8 mouse cellular contexts compared by ENCODE assay signal in the genomic region with DNA sequence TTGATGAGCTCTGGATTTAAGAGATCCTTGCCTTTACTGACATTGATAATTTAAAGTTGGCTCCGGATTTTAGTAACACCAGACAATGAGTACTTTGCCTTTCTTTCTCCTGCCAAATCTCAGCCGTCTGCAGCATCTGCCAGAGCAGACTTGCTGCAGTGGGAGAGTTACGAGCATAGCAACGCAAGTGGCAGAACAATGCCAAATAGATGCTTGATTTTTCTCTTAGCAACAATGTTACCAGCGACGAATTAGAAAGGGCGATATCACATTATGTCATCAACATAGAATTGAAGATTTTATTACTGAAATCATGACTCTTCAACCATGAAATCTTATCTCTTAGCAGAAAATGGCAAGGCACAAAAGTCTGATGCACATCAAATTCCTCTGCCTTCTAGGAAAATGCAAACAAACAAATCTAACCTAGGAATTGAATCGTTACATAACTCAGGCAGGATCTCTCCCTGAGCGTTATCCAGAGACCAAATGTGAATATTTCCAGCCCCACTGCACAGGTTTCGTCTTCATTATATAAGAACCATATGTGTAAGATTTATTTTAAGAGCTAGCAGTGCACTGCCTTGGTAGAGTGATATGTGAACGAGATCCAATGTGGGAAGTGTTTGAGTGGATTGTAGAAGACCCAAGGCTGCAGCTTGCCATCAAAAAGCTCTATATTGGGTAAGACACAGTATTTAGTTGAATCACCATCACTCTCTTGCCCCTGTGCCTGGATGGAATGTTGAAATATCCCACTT.
DNase-seq lines count a peak whose midpoint lies in the region; ATAC-seq and TF ChIP-seq lines count a peak whose summit lies in the region.
"Had no signal": no experiment of that assay in that cellular context is flagged by ENCODE, and none has a peak within 500 bp of the region (broad histone marks: within the 10 kb centered on the region; RNA-seq: fewer than 3 reads in every experiment).

No protein-coding gene starts in this region.

- no peak overlapping the region for H3K9ac ChIP-seq in limb, embryonic 14.5 days (ENCODE audit: low read depth, low read length, severe bottlenecking)

- no peaks in the 10 kb centered on the region for H3K9me3 ChIP-seq in limb, embryonic 14.5 days (ENCODE audit: control insufficient read depth, low read length)
- H3K9me3 ChIP-seq in limb, embryonic 10.5 days (replicated peaks), result no peaks in the 10 kb centered on the region

- DNase-seq in limb, embryonic 14.5 days (ENCODE audit: low spot score), result peak; percentile 9
- no peak for DNase-seq in limb, embryonic 10.5 days (ENCODE audit: low spot score)
- peak; percentile 32 to 35 for DNase-seq in cerebellum, postnatal 10 days
- DNase-seq in left cerebral cortex, adult 11 months (ENCODE audit: low spot score), result peak; percentile 66
- DNase-seq in right cerebral cortex, postnatal 10 days (ENCODE audit: low spot score in 2 of 2), result peak; percentile 72 to 84
- DNase-seq in thymus, postnatal 10 days (ENCODE audit: low spot score in 2 of 2), result no peak
- DNase-seq in spleen, postnatal 14 days (ENCODE audit: low spot score in 2 of 2), result no peak
- DNase-seq: lung, adult 18-20 months had no signal

- WGBS in limb, embryonic 14.5 days, result 54% methylated on average over 11 of the region's 11 CpGs
- WGBS in limb, embryonic 10.5 days, result 80% methylated on average over 11 of the region's 11 CpGs

- H3K4me2 ChIP-seq in limb, embryonic 14.5 days (replicated peaks; ENCODE audit: low read depth, low read length, severe bottlenecking), result no peak overlapping the region

- no peak overlapping the region for H3K4me3 ChIP-seq in limb, embryonic 14.5 days (replicated peaks; ENCODE audit: low read length)
- no peak overlapping the region for H3K4me3 ChIP-seq in limb, embryonic 10.5 days

- H3K27me3 ChIP-seq in limb, embryonic 14.5 days (ENCODE audit: control insufficient read depth, insufficient read depth, low read length), result no peaks in the 10 kb centered on the region
- H3K27me3 ChIP-seq in limb, embryonic 10.5 days (ENCODE audit: low read depth, poor library complexity, severe bottlenecking), result no peaks in the 10 kb centered on the region

- no peak; the same call in 1 of the 2 replicates for ATAC-seq in limb, embryonic 14.5 days (ENCODE audit: low FRiP score, low read depth)

- no peak overlapping the region for H3K27ac ChIP-seq in limb, embryonic 14.5 days (replicated peaks; ENCODE audit: low read depth, low read length)
- H3K27ac ChIP-seq in limb, embryonic 10.5 days, result no peak overlapping the region

- H3K4me1 ChIP-seq in limb, embryonic 14.5 days (ENCODE audit: control insufficient read depth, insufficient read depth, low read length), result no peaks in the 10 kb centered on the region
- no peaks in the 10 kb centered on the region for H3K4me1 ChIP-seq in limb, embryonic 10.5 days

- TF ChIP-seq POLR2A in limb, embryonic 14.5 days (IDR thresholded peaks at IDR 0.05; ENCODE audit: borderline replicate concordance, extremely low read depth, insufficient read depth, insufficient read length), result no peak

- no peaks in the 10 kb centered on the region for H3K36me3 ChIP-seq in limb, embryonic 14.5 days (ENCODE audit: control insufficient read depth, insufficient read depth, low read length)
- no peaks in the 10 kb centered on the region for H3K36me3 ChIP-seq in limb, embryonic 10.5 days

Comparison
In these comparisons a context has a peak if more than half of its experiments do, and no peak if none do; other contexts are left out.
1. DNase-seq: peak in limb, embryonic 14.5 days (single experiment), cerebellum, postnatal 10 days (2 of 2), left cerebral cortex, adult 11 months (single experiment) and right cerebral cortex, postnatal 10 days (2 of 2); none in limb, embryonic 10.5 days (single experiment), thymus, postnatal 10 days (0 of 2) and spleen, postnatal 14 days (0 of 2).